Mouse (Mus musculus): ENCODE measurements around the gene Evx1. TPM values are rescaled to one million over a fixed set of nuclear protein-coding genes. Genes with fewer than 3 reads are reported as not detected.

Gene Evx1
- total and polyA plus RNA-seq, 3 experiments = not detected

DNA sequence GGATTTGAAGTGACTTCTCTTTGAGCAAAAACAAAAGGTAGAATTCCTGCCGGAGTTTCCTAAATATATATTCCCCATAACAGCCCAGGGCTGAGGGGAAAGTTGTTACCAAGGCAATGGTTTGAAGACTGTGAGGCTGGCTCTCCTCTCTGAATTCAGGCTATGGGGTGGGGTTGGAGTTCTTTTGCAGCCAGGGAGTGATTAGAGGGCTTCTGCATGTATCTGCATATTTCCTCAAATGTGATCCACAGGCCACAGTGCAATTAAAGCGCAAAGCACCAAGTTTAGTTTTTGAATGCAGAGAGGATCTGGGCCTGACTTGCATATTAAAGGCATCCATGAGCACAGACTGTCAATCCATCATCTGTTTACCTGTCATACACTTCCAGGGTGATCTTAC, 52.7 kb downstream of the Evx1 start:
- peaks cover 2 to 14% of the 10 kb centered on the region in 2 experiments; a peak in 3 of 4 replicates for H3K4me1 ChIP-seq (ENCODE audit: control insufficient read depth in 1 of 2, insufficient read depth in 2 of 2)
- H3K27ac ChIP-seq (ENCODE audit: insufficient read depth, low read depth) = no peak overlapping the region
- in situ Hi-C loops (cut with MboI; ENCODE audit: low pct_ligation_motif_present, low pct_unique_long_range_greater_than_20kb, low sequenced_read_pairs) (no loop called here), dilution Hi-C loops (cut with MboI; ENCODE audit: extremely low pct_ligation_motif_present, extremely low pct_unique_long_range_greater_than_20kb, low sequenced_read_pairs) (no loop called here)
- H3K79me2 ChIP-seq (replicated peaks; ENCODE audit: control insufficient read depth, extremely low read depth, insufficient read depth, poor library complexity, severe bottlenecking) = no peaks in the 10 kb centered on the region
- H3K36me3 ChIP-seq (replicated peaks in 1 of 2; ENCODE audit: control insufficient read depth in 1 of 2, insufficient read depth in 1 of 2, low read length in 1 of 2) = no peaks in the 10 kb centered on the region
- no peak overlapping the region for H3K4me2 ChIP-seq (ENCODE audit: insufficient read depth, low read depth, poor library complexity, severe bottlenecking)
- H3K27me3 ChIP-seq (replicated peaks) = no peaks in the 10 kb centered on the region
- H3K9ac ChIP-seq (ENCODE audit: insufficient read depth, low read depth) = no peak overlapping the region
- no peaks in the 10 kb centered on the region for H3K9me3 ChIP-seq (replicated peaks; ENCODE audit: low read length)
- no peak for DNase-seq (ENCODE audit: extremely low read depth)
- no peak overlapping the region for H3K4me3 ChIP-seq (replicated peaks in 1 of 3; ENCODE audit: low read depth in 2 of 3, low read length in 2 of 3, poor library complexity in 1 of 3)
- no peak for TF ChIP-seq NRF1 (IDR thresholded peaks at IDR 0.05; ENCODE audit: low read depth, low read length)
- no peak for TF ChIP-seq POLR2AphosphoS2 (IDR thresholded peaks at IDR 0.05; ENCODE audit: low read depth, low read length)
- no peak for TF ChIP-seq EP300 (IDR thresholded peaks at IDR 0.05; ENCODE audit: low read length)
- no peak for TF ChIP-seq CHD2 (IDR thresholded peaks at IDR 0.05; ENCODE audit: low read length)

DNA sequence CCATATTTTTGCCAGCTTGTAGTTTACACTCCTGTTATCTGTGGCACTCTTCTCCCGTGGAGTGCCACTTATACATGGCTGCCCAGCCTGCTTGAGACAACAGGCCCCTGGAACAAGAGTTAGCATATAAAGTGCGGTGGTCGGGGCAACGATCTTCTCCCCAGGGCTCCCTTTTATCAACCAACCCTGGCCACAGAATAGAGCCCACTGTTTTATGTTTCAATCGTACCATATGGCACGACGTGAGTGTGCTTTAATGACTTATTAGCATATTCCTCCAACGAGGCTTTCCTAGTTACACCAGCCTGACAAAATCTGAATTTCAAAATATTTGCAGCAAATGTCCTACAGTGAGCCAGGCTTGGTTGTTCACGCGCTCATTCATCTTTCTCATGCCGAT, 53.2 kb downstream of the Evx1 start:
- H3K27ac ChIP-seq (ENCODE audit: insufficient read depth, low read depth) = no peak overlapping the region
- no peak overlapping the region for H3K4me3 ChIP-seq (replicated peaks in 1 of 3; ENCODE audit: low read depth in 2 of 3, low read length in 2 of 3, poor library complexity in 1 of 3)
- no peak overlapping the region for H3K9ac ChIP-seq (ENCODE audit: insufficient read depth, low read depth)
- in situ Hi-C loops (cut with MboI; ENCODE audit: low pct_ligation_motif_present, low pct_unique_long_range_greater_than_20kb, low sequenced_read_pairs) (no loop called here), dilution Hi-C loops (cut with MboI; ENCODE audit: extremely low pct_ligation_motif_present, extremely low pct_unique_long_range_greater_than_20kb, low sequenced_read_pairs) (no loop called here)
- H3K36me3 ChIP-seq (replicated peaks in 1 of 2; ENCODE audit: control insufficient read depth in 1 of 2, insufficient read depth in 1 of 2, low read length in 1 of 2) = no peaks in the 10 kb centered on the region
- H3K79me2 ChIP-seq (replicated peaks; ENCODE audit: control insufficient read depth, extremely low read depth, insufficient read depth, poor library complexity, severe bottlenecking) = no peaks in the 10 kb centered on the region
- H3K4me1 ChIP-seq (ENCODE audit: control insufficient read depth in 1 of 2, insufficient read depth in 2 of 2) = peaks cover 2 to 14% of the 10 kb centered on the region in 2 experiments; a peak in 3 of 4 replicates
- H3K4me2 ChIP-seq (ENCODE audit: insufficient read depth, low read depth, poor library complexity, severe bottlenecking) = no peak overlapping the region
- no peak for TF ChIP-seq USF1 (IDR thresholded peaks at IDR 0.05; ENCODE audit: low read depth, low read length)
- TF ChIP-seq POLR2A (IDR thresholded peaks at IDR 0.05; ENCODE audit: low read depth, low read length) = no peak
- TF ChIP-seq ZC3H11A (IDR thresholded peaks at IDR 0.05; ENCODE audit: low read depth, low read length) = no peak
- TF ChIP-seq ZKSCAN1 (IDR thresholded peaks at IDR 0.05; ENCODE audit: borderline replicate concordance, low read depth, low read length) = no peak
- no peak for TF ChIP-seq ELF1 (IDR thresholded peaks at IDR 0.05; ENCODE audit: low read depth, low read length)
- TF ChIP-seq BHLHE40 (IDR thresholded peaks at IDR 0.05; ENCODE audit: low read depth, low read length) = no peak
- TF ChIP-seq ZNF384 (IDR thresholded peaks at IDR 0.05; ENCODE audit: low read depth, low read length) = no peak
- no peak for TF ChIP-seq MXI1 (IDR thresholded peaks at IDR 0.05; ENCODE audit: low read depth, low read length)
- TF ChIP-seq RAD21 (IDR thresholded peaks at IDR 0.05; ENCODE audit: low read depth, low read length) = no peak
- no peak for TF ChIP-seq JUND (conservative IDR thresholded peaks at IDR 0.05; ENCODE audit: low read depth, low read length)
- TF ChIP-seq UBTF (IDR thresholded peaks at IDR 0.05; ENCODE audit: low read depth, low read length) = no peak
- no peak for TF ChIP-seq SIN3A (IDR thresholded peaks at IDR 0.05; ENCODE audit: low read length)
- TF ChIP-seq TCF12 (IDR thresholded peaks at IDR 0.05; ENCODE audit: low read depth, low read length) = no peak
- TF ChIP-seq GABPA (IDR thresholded peaks at IDR 0.05; ENCODE audit: insufficient replicate concordance, low read depth, low read length) = no peak
- no peak for TF ChIP-seq KAT2A (IDR thresholded peaks at IDR 0.05; ENCODE audit: insufficient replicate concordance, low read length)
- no peak for TF ChIP-seq HCFC1 (IDR thresholded peaks at IDR 0.05; ENCODE audit: low read depth, low read length)
- no peaks in the 10 kb centered on the region for H3K27me3 ChIP-seq (replicated peaks)
- no peak for DNase-seq (ENCODE audit: extremely low read depth)
- no peaks in the 10 kb centered on the region for H3K9me3 ChIP-seq (replicated peaks; ENCODE audit: low read length)
